Mouse (Mus musculus) embryonic fibroblast, embryonic 13.5 days (primary cell): ENCODE results near the gene Scamp2.

Experiments used
- CTCF ChIP-seq: IDR thresholded peaks from 2 replicates; pipeline ENCODE4 v1.5.1; 2011; ENCODE audit warnings: mild to moderate bottlenecking, control low read depth, low read length, moderate library complexity, borderline replicate concordance; ENCODE audit not compliant: insufficient read depth
- POLR2A ChIP-seq: IDR thresholded peaks from 2 replicates; pipeline ENCODE4 v1.6.1; 2011; ENCODE audit warnings: low read depth, mild to moderate bottlenecking, control low read depth, low read length, moderate library complexity

- TF ChIP-seq POLR2A, result no peak
- no peak for TF ChIP-seq CTCF
Observed at GRCm38 (mm10) chr9:57624295-57624694, 63.6 kb downstream of the Scamp2 start.
